Mouse (Mus musculus) heart, embryonic 16.5 days (tissue): ENCODE data around the gene Prkch. TPM values are rescaled to one million over a fixed set of nuclear protein-coding genes. Genes with fewer than 3 reads are reported as not detected.

ENCODE experiments used
- ATAC-seq: fragments of 200-750 bp; cut with Nextera tagmentation; replicated peaks from 2 replicates; pipeline ENCODE4 v1.8.0; 2017; ENCODE audit warnings: moderate number of reproducible peaks; ENCODE audit not compliant: insufficient read depth, low FRiP score; ENCODE audit errors: extremely low read depth
- H3K27ac ChIP-seq: fragments of 300-500 bp; sonication (generic); 2 replicates; pipeline ENCODE4 v1.5.1; 2014; ENCODE audit warnings: mild to moderate bottlenecking, low read length, control low read depth, moderate library complexity
- H3K27me3 ChIP-seq: fragments of 300-500 bp; sonication (generic); 2 replicates; pipeline ENCODE4 v1.6.1; 2014; ENCODE audit warnings: low read length, mixed read lengths; ENCODE audit not compliant: control insufficient read depth, insufficient read depth
- H3K36me3 ChIP-seq: fragments of 300-500 bp; sonication (generic); 2 replicates; pipeline ENCODE4 v1.6.1; 2014; ENCODE audit not compliant: control insufficient read depth, insufficient read depth
- H3K4me1 ChIP-seq: fragments of 300-500 bp; sonication (generic); 2 replicates; pipeline ENCODE4 v1.6.1; 2014; ENCODE audit warnings: low read length, mixed read lengths; ENCODE audit not compliant: control insufficient read depth, insufficient read depth
- H3K4me2 ChIP-seq: fragments of 300-500 bp; sonication (generic); 2 replicates; pipeline ENCODE4 v1.6.1; 2014; ENCODE audit warnings: low read depth, mild to moderate bottlenecking, control low read depth, low read length
- H3K4me3 ChIP-seq: fragments of 300-500 bp; sonication (generic); 2 replicates; pipeline ENCODE4 v1.5.1; 2014; ENCODE audit warnings: mild to moderate bottlenecking, control low read depth, low read length
- H3K9ac ChIP-seq: fragments of 300-500 bp; sonication (generic); 2 replicates; pipeline ENCODE4 v1.6.1; 2014; ENCODE audit warnings: low read length, control low read depth
- H3K9me3 ChIP-seq: fragments of 300-500 bp; sonication (generic); replicated peaks from 2 replicates; pipeline ENCODE4 v1.6.1; 2016; ENCODE audit warnings: low read length; ENCODE audit not compliant: control insufficient read depth
- WGBS: fragments of 180-500 bp; shearing (Covaris S2); extraction: QIAGEN DNeasy Blood & Tissue Kit; methylation state at CpG from one replicate; pipeline ENCODE4 v1.1.7; 2014; 5-methylcytosine and 5-hydroxymethylcytosine counted together
- polyA plus RNA-seq: library from polyadenylated mRNA; unstranded; fragments of >200 nt; fragmentation: Nextera tagmentation; extraction: Ambion mirVana; gene quantifications from 2 replicates; pipeline ENCODE4 v1.2.1, GENCODE M21; 2015

Gene Prkch
- polyA plus RNA-seq, 1 experiment from 2014 or later: 15.2 TPM

DNA sequence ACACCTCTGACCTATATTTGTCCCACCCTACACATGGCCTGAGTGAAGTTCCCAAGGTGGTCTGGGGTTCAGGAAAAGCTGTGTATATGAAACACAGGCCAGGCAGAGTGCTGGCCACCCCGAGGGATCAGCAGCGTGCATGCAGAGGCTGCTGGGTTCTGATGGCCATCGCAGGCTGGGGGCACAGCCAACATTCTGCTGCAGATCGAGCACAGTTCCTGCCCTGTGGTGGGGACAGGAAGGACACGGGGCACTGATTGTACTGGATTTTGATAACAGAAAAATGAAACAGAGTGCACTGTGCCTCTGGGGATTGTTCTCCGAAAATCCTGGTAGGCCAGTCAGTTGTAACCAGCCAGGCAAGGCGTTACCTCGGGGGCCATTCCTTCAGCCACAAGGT lies 181.6 kb downstream of the Prkch start:
- 52% methylated on average over 8 of the region's 8 CpGs for WGBS
- no peak for ATAC-seq
- H3K27ac ChIP-seq: peak overlapping the region; percentile 26; the same call in 1 of the 2 replicates
- H3K4me3 ChIP-seq: no peak overlapping the region
- no peak overlapping the region for H3K9ac ChIP-seq
- no peaks in the 10 kb centered on the region for H3K9me3 ChIP-seq
- peaks cover 32% of the 10 kb centered on the region for H3K4me1 ChIP-seq
- no peak overlapping the region for H3K4me2 ChIP-seq
- H3K27me3 ChIP-seq: no peaks in the 10 kb centered on the region
- H3K36me3 ChIP-seq: no peaks in the 10 kb centered on the region

- H3K9ac ChIP-seq: 0 out of 2 replicates have a peak overlapping the region, but pooled peaks have one; percentile 16
- no peaks in the 10 kb centered on the region for H3K27me3 ChIP-seq
- no peaks in the 10 kb centered on the region for H3K36me3 ChIP-seq
- H3K4me3 ChIP-seq: no peak overlapping the region
- H3K4me1 ChIP-seq: peaks cover 32% of the 10 kb centered on the region
- ATAC-seq: no peak
- no peak overlapping the region for H3K4me2 ChIP-seq
- 63% methylated on average over 5 of the region's 5 CpGs for WGBS
- no peaks in the 10 kb centered on the region for H3K9me3 ChIP-seq
- peak overlapping the region; percentile 6 for H3K27ac ChIP-seq
These were observed 184.2 kb downstream of the Prkch start for GRCm38 (mm10) chr12:73768788-73769187.

- no peaks in the 10 kb centered on the region for H3K36me3 ChIP-seq
- peaks cover 33% of the 10 kb centered on the region for H3K4me1 ChIP-seq
- H3K27ac ChIP-seq: 0 out of 2 replicates have a peak overlapping the region, but pooled peaks have one; percentile 6
- ATAC-seq: no peak
- 55% methylated on average over 6 of the region's 6 CpGs for WGBS
- H3K9me3 ChIP-seq: no peaks in the 10 kb centered on the region
- no peaks in the 10 kb centered on the region for H3K27me3 ChIP-seq
- H3K9ac ChIP-seq: no peak overlapping the region
- no peak overlapping the region for H3K4me2 ChIP-seq
- H3K4me3 ChIP-seq: no peak overlapping the region
These were observed 184.9 kb downstream of the Prkch start for GRCm38 (mm10) chr12:73769536-73769935.

- Histone ChIP-seq H3K4me1 (peaks cover 33% of the 10 kb centered on the region), H3K27me3 (no peaks in the 10 kb centered on the region), H3K9me3 (no peaks in the 10 kb centered on the region), H3K27ac (no peak overlapping the region), H3K9ac (no peak overlapping the region), H3K4me2 (no peak overlapping the region), H3K36me3 (no peaks in the 10 kb centered on the region), H3K4me3 (no peak overlapping the region)
- no peak for ATAC-seq
- 98% methylated on average over 1 of the region's 1 CpGs for WGBS
These were observed 186.2 kb downstream of the Prkch start for GRCm38 (mm10) chr12:73770771-73771170.

DNA sequence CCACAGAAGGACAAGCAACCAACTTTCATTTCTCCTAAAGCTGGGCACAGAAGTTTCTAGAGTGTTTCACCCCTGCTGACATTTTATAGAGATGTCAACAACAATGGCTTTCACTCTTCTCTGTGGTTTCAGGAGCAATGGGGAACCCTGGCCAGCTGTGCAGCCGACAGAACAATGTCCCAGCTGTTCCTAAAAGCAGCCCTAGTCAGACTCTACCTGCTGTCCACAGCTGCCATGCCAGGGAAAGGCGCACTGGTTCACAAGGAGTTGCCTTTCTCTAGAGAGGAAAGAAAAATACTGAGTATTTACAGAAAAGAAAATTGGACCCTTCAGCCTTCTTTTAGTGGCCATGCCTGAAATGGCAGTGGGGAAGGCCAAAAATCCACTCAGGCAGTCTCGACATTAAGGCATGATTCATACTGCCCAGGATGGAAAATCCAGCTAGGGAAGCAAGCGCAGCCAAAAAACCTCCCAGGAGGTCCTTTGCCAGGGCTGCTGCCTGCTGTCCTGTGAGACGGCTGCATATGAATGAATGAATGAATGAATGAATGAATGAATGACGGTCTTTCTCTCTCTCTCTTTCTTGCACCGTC lies 190.3 kb downstream of the Prkch start:
- Histone ChIP-seq H3K27me3 (no peaks in the 10 kb centered on the region), H3K4me1 (peaks cover 32% of the 10 kb centered on the region), H3K9me3 (no peaks in the 10 kb centered on the region), H3K4me3 (no peak overlapping the region), H3K27ac (peak overlapping the region; percentile 43), H3K9ac (no peak overlapping the region), H3K4me2 (no peak overlapping the region), H3K36me3 (peaks cover 3% of the 10 kb centered on the region; the same call in 1 of the 2 replicates)
- ATAC-seq: no peak
- 70% methylated on average over 7 of the region's 7 CpGs for WGBS

DNA sequence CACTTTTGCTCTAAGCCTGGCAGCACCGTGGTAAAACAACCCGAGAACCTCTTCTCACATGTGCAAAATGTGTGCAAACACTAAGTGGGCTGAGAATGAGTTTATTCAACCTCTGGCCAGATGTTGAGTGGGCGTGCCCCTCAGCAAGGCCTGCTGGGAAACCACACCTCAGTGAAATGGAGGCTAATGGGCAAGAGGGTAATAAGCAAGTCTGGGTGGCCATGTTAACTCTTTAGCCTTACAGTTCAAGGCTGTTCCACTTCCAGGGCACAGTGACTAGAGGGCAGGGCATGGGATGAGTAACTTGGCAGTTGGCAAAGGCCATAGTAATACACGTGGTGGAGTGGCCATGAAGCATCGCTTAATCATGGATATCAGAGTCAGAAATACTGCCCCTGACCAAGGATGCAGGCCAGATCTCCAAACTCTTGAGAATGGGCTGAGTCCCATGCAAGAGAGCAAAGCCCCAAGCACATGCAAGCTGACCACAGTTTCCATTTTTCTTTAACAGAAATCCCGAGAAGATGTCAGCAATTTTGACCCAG lies 191.9 kb downstream of the Prkch start:
- H3K4me2 ChIP-seq: no peak overlapping the region
- WGBS: 89% methylated on average over 6 of the region's 6 CpGs
- no peak overlapping the region for H3K9ac ChIP-seq
- no peak overlapping the region for H3K4me3 ChIP-seq
- H3K27ac ChIP-seq: no peak overlapping the region
- ATAC-seq: no peak
- H3K36me3 ChIP-seq: peaks cover 3% of the 10 kb centered on the region; the same call in 1 of the 2 replicates
- H3K4me1 ChIP-seq: peaks cover 44% of the 10 kb centered on the region
- no peaks in the 10 kb centered on the region for H3K9me3 ChIP-seq
- no peaks in the 10 kb centered on the region for H3K27me3 ChIP-seq

DNA sequence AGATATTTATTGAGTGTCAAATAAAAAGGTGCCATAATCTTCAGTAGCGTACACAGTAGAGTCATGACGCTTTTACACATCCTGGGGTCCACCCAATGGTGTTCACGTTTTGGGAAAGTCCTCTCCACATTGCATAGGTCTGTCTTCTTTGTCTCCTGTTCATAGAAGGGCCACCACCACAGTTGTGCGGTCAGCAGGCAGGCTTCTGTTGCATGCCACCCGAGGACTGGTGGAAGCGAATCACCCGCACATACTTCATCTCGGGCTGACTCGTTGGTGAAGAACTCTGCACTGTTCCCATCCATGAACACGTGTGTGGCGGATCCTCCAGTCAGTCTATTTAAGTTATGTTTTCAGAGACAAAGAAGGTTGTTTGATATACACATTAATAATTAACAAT lies 193.1 kb downstream of the Prkch start:
- H3K4me3 ChIP-seq: no peak overlapping the region
- H3K4me1 ChIP-seq: peaks cover 54% of the 10 kb centered on the region
- H3K27ac ChIP-seq: no peak overlapping the region
- peaks cover 3% of the 10 kb centered on the region; the same call in 1 of the 2 replicates for H3K36me3 ChIP-seq
- H3K4me2 ChIP-seq: no peak overlapping the region
- H3K27me3 ChIP-seq: no peaks in the 10 kb centered on the region
- no peak for ATAC-seq
- H3K9me3 ChIP-seq: no peaks in the 10 kb centered on the region
- H3K9ac ChIP-seq: no peak overlapping the region
- WGBS: 90% methylated on average over 11 of the region's 11 CpGs

- 43% methylated on average over 13 of the region's 13 CpGs for WGBS
- Histone ChIP-seq H3K36me3 (peaks cover 3% of the 10 kb centered on the region; the same call in 1 of the 2 replicates), H3K9me3 (no peaks in the 10 kb centered on the region), H3K9ac (peak overlapping the region; percentile 49), H3K4me2 (no peak overlapping the region), H3K4me1 (peaks cover 49% of the 10 kb centered on the region), H3K4me3 (no peak overlapping the region), H3K27ac (peak overlapping the region; percentile 80), H3K27me3 (no peaks in the 10 kb centered on the region)
- peak; percentile 23; the same call in 1 of the 2 replicates for ATAC-seq
These were observed 195.0 kb downstream of the Prkch start for GRCm38 (mm10) chr12:73779332-73780231.
